Mouse (Mus musculus) liver, postnatal 0 days (tissue): ENCODE data around the gene Trim63.

ENCODE experiments used
- CTCF ChIP-seq: sonication (generic); IDR thresholded peaks from 2 replicates; pipeline ENCODE4 v1.5.1; 2016; ENCODE audit warnings: antibody characterized with exemption, low read depth
- EP300 ChIP-seq: IDR thresholded peaks from 2 replicates; pipeline ENCODE4 v1.6.1; 2016; ENCODE audit warnings: antibody characterized with exemption, low read depth, mild to moderate bottlenecking

GRCm38 (mm10) chr4:134315470-134315869, 550 bp downstream of the Trim63 start:
- TF ChIP-seq CTCF (no peak), EP300 (no peak)
